Mouse (Mus musculus) T-helper 2 cell (primary cell): ENCODE data around the gene Myom3.

ENCODE experiments used
- in situ Hi-C: fragments of 300-600 bp; cut with MboI, MseI; formaldehyde crosslinking; loops from one replicate; pipeline ENCODE4 v1.15.1; 2025; ENCODE audit warnings: high pct_unique_total_duplicates

Myom3 gene

GRCm38 (mm10) chr4:135758825-135759224 lies 690 bp upstream of the Myom3 start:
- in situ Hi-C loops = no loop called here

DNA sequence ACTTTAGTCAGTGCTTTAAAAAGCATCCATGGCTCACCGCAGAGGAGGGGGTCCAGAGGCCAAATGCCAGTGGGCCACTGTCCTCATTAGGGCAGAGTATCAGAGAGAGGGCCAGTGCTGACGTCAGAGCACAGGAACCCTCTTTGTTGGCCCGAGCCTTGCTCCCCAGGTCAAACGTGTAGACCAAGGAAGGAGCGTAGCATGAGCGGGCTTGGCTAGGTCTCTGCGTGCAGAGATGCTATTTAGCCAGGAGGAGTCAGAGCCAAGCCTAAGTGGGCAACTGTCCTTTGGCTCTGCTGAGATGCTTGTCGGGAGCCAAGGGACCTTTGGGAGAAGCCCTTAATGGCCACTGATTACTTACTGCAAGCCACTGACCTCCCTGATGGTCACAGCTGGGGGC lies 1.5 kb downstream of the Myom3 start:
- in situ Hi-C loops = no loop called here

- in situ Hi-C loops = no loop called here
These were observed 2.1 kb downstream of the Myom3 start for GRCm38 (mm10) chr4:135761569-135761968.

- in situ Hi-C loops = no loop called here
These were observed 2.9 kb downstream of the Myom3 start for GRCm38 (mm10) chr4:135762251-135762906.

DNA sequence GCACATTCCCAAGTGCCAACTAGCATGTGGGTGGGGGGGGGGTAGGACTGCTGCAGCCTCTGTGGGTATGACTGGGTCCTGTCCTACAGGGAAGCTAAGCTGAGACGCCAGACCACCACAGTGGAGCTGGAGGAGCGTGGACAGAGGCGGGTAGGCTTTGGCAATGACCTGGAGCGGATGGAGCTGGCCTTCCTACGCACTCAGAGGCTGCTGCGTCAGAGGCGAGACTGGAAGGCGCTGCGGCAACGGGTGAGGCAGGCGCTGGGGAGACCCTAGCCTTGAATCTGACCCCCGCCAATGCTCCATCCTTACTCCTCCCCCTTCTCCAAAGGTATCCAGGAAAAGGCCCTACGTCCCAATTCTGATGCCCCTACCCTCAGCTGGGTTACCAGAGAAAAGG lies 5.2 kb downstream of the Myom3 start:
- in situ Hi-C loops = no loop called here

DNA sequence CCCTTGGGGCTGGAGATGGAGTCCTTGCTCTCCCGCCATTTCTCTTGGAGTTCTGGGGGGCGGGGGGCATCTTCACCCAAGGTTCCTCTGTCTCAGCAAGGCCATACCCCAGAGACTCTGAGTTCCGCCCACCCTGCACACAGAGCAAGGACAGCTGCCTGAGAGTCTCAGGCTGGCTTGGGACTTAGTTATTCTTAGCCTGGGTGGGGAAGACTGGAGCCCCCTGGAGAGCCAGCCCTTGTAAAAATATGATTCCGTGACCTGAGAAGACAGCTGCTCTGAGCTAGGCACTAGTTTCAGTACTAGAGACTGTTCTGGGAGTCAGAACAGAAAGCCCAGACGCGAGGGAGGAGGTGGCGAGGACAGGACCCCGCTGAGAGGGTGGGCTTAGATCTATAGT lies 6.2 kb downstream of the Myom3 start:
- in situ Hi-C loops = no loop called here

DNA sequence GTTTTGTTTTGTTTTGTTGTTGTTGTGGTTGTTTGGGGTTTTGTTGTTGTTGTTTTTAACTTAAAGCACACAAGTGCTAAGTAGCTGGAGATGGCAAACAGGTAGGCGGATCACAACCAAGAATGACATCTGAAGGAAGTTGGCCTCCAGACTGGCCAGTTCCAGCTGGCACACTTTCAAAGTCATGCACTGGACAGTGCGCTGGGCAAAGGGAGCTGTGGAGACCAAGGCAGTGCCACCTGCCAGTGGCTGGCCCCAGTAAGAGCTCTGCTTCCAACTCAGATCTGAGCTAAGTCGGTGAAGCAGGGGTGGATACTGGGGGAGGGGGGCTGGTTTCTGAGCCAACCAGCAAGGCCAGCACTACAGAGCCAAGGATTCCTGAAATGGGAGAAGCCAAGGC lies 7.5 kb downstream of the Myom3 start:
- in situ Hi-C loops = no loop called here

- in situ Hi-C loops = no loop called here
These were observed 9.3 kb downstream of the Myom3 start for GRCm38 (mm10) chr4:135768572-135769526.

GRCm38 (mm10) chr4:135770611-135771305 lies 11.2 kb downstream of the Myom3 start:
- in situ Hi-C loops = no loop called here

DNA sequence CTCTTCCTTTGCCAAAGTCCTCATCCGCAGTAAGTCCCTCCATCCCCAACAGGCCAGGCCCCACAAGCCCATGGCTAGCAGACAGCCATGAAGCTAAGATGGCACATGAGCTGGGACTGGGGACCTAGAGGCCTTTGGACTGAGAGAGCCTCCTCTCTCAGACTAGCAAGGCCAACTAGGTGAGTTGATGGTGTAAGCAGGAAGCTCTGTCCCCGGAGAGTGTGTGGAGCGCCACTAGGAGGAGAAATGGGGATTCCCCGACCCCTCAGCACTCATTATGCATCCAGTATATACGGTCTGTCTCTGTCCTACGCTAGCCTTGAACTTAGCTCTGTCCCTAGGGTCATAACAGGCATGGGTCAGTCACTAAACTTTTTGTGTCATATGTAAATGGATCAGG lies 12.1 kb downstream of the Myom3 start:
- in situ Hi-C loops = no loop called here

DNA sequence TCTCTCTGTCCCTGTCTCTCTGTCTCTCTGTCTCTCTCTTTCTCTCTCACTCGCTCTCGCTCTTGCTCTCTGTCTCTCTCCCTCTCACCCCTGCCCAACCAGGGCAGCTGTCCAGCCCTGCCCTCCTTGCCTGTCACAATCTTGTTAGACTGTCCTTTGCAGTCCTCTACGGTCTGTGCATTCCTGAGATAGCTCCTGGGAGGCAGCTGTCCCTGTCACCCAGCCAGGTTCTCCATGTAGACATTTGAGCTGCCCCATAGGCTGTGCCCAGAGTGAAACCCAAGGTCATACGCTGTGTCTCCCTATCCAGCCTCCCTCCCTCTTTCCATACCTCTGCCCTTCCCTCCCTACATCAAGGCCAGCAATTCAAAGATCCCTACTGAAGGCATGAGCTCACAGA lies 13.2 kb downstream of the Myom3 start:
- in situ Hi-C loops = no loop called here

GRCm38 (mm10) chr4:135774496-135774895 lies 15.0 kb downstream of the Myom3 start:
- in situ Hi-C loops = no loop called here

GRCm38 (mm10) chr4:135776850-135777249 lies 17.3 kb downstream of the Myom3 start:
- in situ Hi-C loops = no loop called here

DNA sequence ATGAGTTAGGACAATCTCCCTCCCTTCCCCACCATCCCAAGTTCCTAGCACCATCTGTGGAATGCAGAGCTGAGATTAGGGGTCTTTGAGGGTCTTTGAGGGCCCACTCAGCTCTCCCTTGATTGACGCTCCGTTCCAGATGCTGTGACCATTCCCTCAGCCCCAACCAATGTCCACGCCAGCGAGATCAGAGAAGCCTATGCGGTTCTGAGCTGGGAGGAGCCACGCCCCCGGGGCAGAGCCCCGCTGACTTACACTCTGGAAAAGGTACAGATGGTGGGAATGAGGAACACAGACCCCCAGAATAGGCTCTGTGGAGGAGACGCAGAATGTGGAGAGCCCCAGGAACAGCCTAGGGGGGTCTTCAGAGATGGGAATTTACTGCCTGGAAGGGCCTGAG lies 20.1 kb downstream of the Myom3 start:
- in situ Hi-C loops = no loop called here

GRCm38 (mm10) chr4:135780255-135780654 lies 20.7 kb downstream of the Myom3 start:
- in situ Hi-C loops = no loop called here

GRCm38 (mm10) chr4:135781304-135781703 lies 21.8 kb downstream of the Myom3 start:
- in situ Hi-C loops = no loop called here

DNA sequence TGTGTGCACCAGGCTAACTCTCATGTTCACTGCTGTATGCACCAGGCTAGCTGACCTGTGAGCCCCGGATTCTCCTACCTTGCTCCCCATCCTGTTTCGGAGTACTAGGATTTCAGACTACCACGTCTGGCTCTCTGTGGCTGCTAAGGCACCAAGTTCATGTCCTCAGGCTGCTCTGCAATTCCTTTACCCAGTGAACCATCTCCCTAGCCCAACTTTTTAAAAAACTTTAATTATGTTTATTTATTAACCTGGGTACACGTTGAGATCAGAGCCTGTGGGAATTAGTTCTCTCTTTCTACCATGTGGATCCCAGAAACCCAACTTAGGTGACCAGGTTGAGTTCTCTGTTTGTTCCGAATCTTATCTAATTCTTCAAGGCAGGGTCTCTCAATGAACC lies 27.1 kb downstream of the Myom3 start:
- in situ Hi-C loops = no loop called here

DNA sequence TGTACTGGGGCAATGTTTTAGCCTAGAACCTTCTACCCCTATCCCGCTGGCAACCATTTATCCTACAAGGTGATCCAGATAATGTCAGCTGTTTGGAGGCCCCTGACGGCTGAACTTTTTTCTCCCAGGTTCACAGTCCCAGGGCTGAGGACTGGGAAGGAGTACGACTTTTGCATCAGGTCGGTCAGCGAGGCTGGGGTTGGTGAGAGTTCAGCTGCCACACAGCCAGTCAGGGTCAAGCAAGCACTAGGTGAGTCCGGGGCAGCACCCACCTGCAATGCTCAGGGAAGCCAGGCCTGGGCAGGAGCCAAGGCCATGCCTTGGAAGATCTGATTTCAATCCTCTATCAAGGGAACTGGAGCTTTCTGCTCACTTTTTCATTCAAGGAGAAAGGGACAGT lies 27.8 kb downstream of the Myom3 start:
- in situ Hi-C loops = no loop called here

GRCm38 (mm10) chr4:135789135-135789534 lies 29.6 kb downstream of the Myom3 start:
- in situ Hi-C loops = no loop called here

GRCm38 (mm10) chr4:135792821-135793220 lies 33.3 kb downstream of the Myom3 start:
- in situ Hi-C loops = no loop called here

GRCm38 (mm10) chr4:135797931-135798330 lies 38.4 kb downstream of the Myom3 start:
- in situ Hi-C loops = no loop called here

GRCm38 (mm10) chr4:135801543-135801942 lies 42.0 kb downstream of the Myom3 start:
- in situ Hi-C loops = no loop called here
